Mouse (Mus musculus): ENCODE measurements around the gene F12. TPM values are rescaled to one million over a fixed set of nuclear protein-coding genes. Genes with fewer than 3 reads are reported as not detected.
A peak's percentile ranks its signal among the peaks of the same experiment; 100 is the strongest.

The F12 gene
- polyA plus RNA-seq, 1 experiment: 0.41 TPM

DNA sequence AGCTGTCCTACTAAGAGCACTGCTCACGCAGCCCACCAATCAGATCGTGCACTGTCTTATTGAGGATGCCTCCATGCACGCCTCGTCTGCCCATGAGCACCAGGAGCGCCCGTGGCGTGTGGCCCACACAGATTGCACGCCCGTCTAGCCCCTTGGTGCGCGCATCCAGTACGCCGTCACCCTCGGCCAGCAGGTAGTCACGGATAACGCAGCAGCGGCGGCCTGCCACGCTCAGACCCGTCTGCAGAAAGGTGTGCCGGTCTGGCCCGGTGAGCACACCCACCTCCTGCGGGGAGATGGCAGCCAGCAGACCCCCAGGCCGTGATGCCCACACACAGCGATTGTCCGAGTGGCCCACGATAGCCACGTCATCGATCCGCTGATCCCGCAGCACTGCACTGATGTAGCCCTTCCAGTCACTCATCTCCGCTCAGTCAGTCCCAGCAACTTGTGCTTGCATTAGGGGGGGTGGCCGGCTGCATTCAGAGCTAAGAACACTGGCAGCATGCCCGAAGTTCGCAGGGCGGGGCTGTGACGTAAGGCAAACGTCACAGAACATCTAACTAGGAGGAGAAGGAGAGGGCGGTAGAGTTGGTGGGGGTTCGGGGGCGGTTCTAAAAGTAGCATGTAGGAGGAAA, 11.7 kb downstream of the F12 start, which contains the start of gene Pfn3:
Gene Pfn3 (minus strand): TSS at position 490 of the 638 bp plus-strand sequence.
- H3K4me3 ChIP-seq (ENCODE audit: low read depth, low read length): peak within 1 kb of the TSS; percentile 12; the same call in 1 of the 2 replicates
- peaks cover 7% of the 10 kb centered on the region for H3K4me1 ChIP-seq (ENCODE audit: control insufficient read depth, insufficient read depth, insufficient read length, low read length)
- no peaks in the 10 kb centered on the region for H3K36me3 ChIP-seq (ENCODE audit: control insufficient read depth, insufficient read depth, low read length)
- 26% methylated on average over 41 of the region's 41 CpGs for WGBS
- H3K27ac ChIP-seq (ENCODE audit: insufficient read depth, low read depth, low read length): no peak within 1 kb of the TSS
- TF ChIP-seq CTCF (IDR thresholded peaks at IDR 0.05; ENCODE audit: extremely low read depth, insufficient read length, insufficient replicate concordance, low read depth, low read length): no peak
- no peak for TF ChIP-seq POLR2A (IDR thresholded peaks at IDR 0.05; ENCODE audit: low read depth, low read length)
- peaks cover 5% of the 10 kb centered on the region for H3K27me3 ChIP-seq (ENCODE audit: control insufficient read depth, insufficient read depth, low read length)

GRCm38 (mm10) chr13:55413333-55413732, 13.3 kb downstream of the F12 start:
- Histone ChIP-seq H3K4me3 (ENCODE audit: low read depth, low read length) (no peak overlapping the region), H3K36me3 (ENCODE audit: control insufficient read depth, insufficient read depth, low read length) (no peaks in the 10 kb centered on the region), H3K27ac (ENCODE audit: insufficient read depth, low read depth, low read length) (no peak overlapping the region), H3K27me3 (ENCODE audit: control insufficient read depth, insufficient read depth, low read length) (0 out of 2 replicates have a peak, but pooled peaks cover 4% of the 10 kb centered on the region), H3K4me1 (ENCODE audit: control insufficient read depth, insufficient read depth, insufficient read length, low read length) (peaks cover 6% of the 10 kb centered on the region)
- WGBS: 55% methylated on average over 12 of the region's 12 CpGs
- TF ChIP-seq CTCF (IDR thresholded peaks at IDR 0.05; ENCODE audit: extremely low read depth, insufficient read length, insufficient replicate concordance, low read depth, low read length): no peak
- TF ChIP-seq POLR2A (IDR thresholded peaks at IDR 0.05; ENCODE audit: low read depth, low read length): no peak

DNA sequence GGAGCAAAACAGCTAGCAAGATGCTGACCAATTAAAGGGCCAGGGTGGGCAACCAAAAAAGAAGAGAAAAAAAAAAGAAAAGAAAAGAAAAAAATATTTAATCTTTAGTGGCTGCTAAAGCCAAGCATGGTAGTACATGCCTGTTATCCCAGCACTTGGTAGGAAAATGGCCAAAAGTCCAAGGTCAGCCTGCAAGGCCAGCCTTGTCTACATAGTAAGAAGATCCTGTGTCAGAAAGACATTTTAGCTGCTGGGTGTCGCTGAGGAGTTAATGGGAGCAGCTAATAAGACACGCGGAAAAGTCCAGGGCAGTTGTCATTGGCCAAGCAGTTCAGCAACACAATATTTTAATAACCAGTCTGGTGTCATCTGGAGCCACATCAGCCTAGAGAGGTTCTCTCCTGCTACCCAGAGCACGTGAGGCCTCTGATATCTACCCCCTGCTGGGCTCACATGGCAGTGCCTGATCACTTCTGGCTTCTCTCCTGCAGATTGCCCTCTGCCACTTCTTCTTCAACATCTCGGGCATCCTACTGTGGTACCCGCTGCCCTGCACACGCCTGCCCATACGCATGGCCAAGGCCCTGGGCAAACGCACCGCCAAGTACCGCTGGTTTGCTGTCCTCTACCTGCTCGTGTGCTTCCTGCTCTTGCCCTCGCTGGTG, 13.8 kb downstream of the F12 start:
- H3K4me1 ChIP-seq (ENCODE audit: control insufficient read depth, insufficient read depth, insufficient read length, low read length): peaks cover 4% of the 10 kb centered on the region
- TF ChIP-seq CTCF (IDR thresholded peaks at IDR 0.05; ENCODE audit: extremely low read depth, insufficient read length, insufficient replicate concordance, low read depth, low read length): no peak
- TF ChIP-seq POLR2A (IDR thresholded peaks at IDR 0.05; ENCODE audit: low read depth, low read length): no peak
- no peaks in the 10 kb centered on the region for H3K36me3 ChIP-seq (ENCODE audit: control insufficient read depth, insufficient read depth, low read length)
- 0 out of 2 replicates have a peak, but pooled peaks cover 4% of the 10 kb centered on the region for H3K27me3 ChIP-seq (ENCODE audit: control insufficient read depth, insufficient read depth, low read length)
- no peak overlapping the region for H3K4me3 ChIP-seq (ENCODE audit: low read depth, low read length)
- no peak overlapping the region for H3K27ac ChIP-seq (ENCODE audit: insufficient read depth, low read depth, low read length)
- WGBS: 79% methylated on average over 13 of the region's 13 CpGs

- WGBS: 67% methylated on average over 7 of the region's 7 CpGs
- Histone ChIP-seq H3K4me1 (ENCODE audit: control insufficient read depth, insufficient read depth, insufficient read length, low read length) (peaks cover 6% of the 10 kb centered on the region), H3K36me3 (ENCODE audit: control insufficient read depth, insufficient read depth, low read length) (no peaks in the 10 kb centered on the region), H3K27ac (ENCODE audit: insufficient read depth, low read depth, low read length) (no peak overlapping the region), H3K27me3 (ENCODE audit: control insufficient read depth, insufficient read depth, low read length) (0 out of 2 replicates have a peak, but pooled peaks cover 4% of the 10 kb centered on the region), H3K4me3 (ENCODE audit: low read depth, low read length) (no peak overlapping the region)
- TF ChIP-seq POLR2A (IDR thresholded peaks at IDR 0.05; ENCODE audit: low read depth, low read length) (no peak), CTCF (IDR thresholded peaks at IDR 0.05; ENCODE audit: extremely low read depth, insufficient read length, insufficient replicate concordance, low read depth, low read length) (no peak)
These were observed 14.8 kb downstream of the F12 start for GRCm38 (mm10) chr13:55411826-55412225.

- 83% methylated on average over 19 of the region's 19 CpGs for WGBS
- H3K4me1 ChIP-seq (ENCODE audit: control insufficient read depth, insufficient read depth, insufficient read length, low read length): peaks cover 2% of the 10 kb centered on the region
- no peak overlapping the region for H3K4me3 ChIP-seq (ENCODE audit: low read depth, low read length)
- H3K27ac ChIP-seq (ENCODE audit: insufficient read depth, low read depth, low read length): no peak overlapping the region
- no peaks in the 10 kb centered on the region for H3K27me3 ChIP-seq (ENCODE audit: control insufficient read depth, insufficient read depth, low read length)
- no peaks in the 10 kb centered on the region for H3K36me3 ChIP-seq (ENCODE audit: control insufficient read depth, insufficient read depth, low read length)
- TF ChIP-seq CTCF (IDR thresholded peaks at IDR 0.05; ENCODE audit: extremely low read depth, insufficient read length, insufficient replicate concordance, low read depth, low read length): no peak
- TF ChIP-seq POLR2A (IDR thresholded peaks at IDR 0.05; ENCODE audit: low read depth, low read length): no peak
These were observed 18.0 kb downstream of the F12 start for GRCm38 (mm10) chr13:55408546-55409120.

DNA sequence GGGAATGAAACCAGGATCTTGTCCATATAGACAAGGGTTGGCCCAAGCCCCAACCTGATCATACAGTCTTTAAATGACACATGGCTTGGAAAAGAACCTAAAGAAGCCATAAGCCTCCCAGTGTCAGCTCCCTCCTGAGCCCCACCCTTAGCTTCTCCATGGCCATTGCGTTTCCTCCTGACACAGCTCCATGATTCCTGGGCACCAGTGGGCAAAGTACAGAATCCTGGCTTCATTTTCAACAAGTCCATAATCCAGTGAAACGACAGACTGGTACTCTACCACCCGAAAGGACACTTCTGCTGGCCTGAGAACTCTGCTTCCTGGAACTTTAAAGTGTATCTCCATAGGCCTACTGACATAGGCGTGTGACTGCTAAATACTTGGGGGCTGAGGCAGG, 19.3 kb downstream of the F12 start:
- Histone ChIP-seq H3K36me3 (ENCODE audit: control insufficient read depth, insufficient read depth, low read length) (no peaks in the 10 kb centered on the region), H3K4me3 (ENCODE audit: low read depth, low read length) (no peak overlapping the region), H3K4me1 (ENCODE audit: control insufficient read depth, insufficient read depth, insufficient read length, low read length) (peaks cover 2% of the 10 kb centered on the region; the same call in 1 of the 2 replicates), H3K27me3 (ENCODE audit: control insufficient read depth, insufficient read depth, low read length) (no peaks in the 10 kb centered on the region), H3K27ac (ENCODE audit: insufficient read depth, low read depth, low read length) (no peak overlapping the region)
- WGBS: 42% methylated on average over 4 of the region's 4 CpGs
- TF ChIP-seq POLR2A (IDR thresholded peaks at IDR 0.05; ENCODE audit: low read depth, low read length) (no peak), CTCF (IDR thresholded peaks at IDR 0.05; ENCODE audit: extremely low read depth, insufficient read length, insufficient replicate concordance, low read depth, low read length) (no peak)
